Mouse (Mus musculus): ENCODE measurements at regions not wholly inside any gene's neighbourhood (a gene's known extent, or its start where the extent isn't known, plus 50 kb on each side); places are given as distances from the start of the nearest gene placed in this dataset.

GRCm38 (mm10) chr6:117279786-117280411 is 111.6 kb downstream of the Cxcl12 start:
- DNase-seq: peak; percentile 51 to 61

- peak in 1 of 2 experiments; percentile 31 for DNase-seq
Measured at GRCm38 (mm10) chr6:117280911-117281310, 112.6 kb downstream of the Cxcl12 start.

- no peak for DNase-seq
Measured at GRCm38 (mm10) chr6:117283616-117284015, 115.3 kb downstream of the Cxcl12 start.

- DNase-seq: no peak
Measured at GRCm38 (mm10) chr6:117284376-117285106, 116.2 kb downstream of the Cxcl12 start.

GRCm38 (mm10) chr6:117287396-117287795 is 119.1 kb downstream of the Cxcl12 start:
- no peak for DNase-seq

GRCm38 (mm10) chr6:117293780-117294465 is 125.6 kb downstream of the Cxcl12 start:
- DNase-seq: no peak

GRCm38 (mm10) chr6:117297918-117298317 is 129.6 kb downstream of the Cxcl12 start:
- no peak for DNase-seq

- no peak for DNase-seq
Measured at GRCm38 (mm10) chr6:117299503-117300288, 131.4 kb downstream of the Cxcl12 start.

- DNase-seq: no peak
Measured at GRCm38 (mm10) chr6:117303361-117303760, 135.0 kb downstream of the Cxcl12 start.

GRCm38 (mm10) chr6:117305736-117306250 is 137.5 kb downstream of the Cxcl12 start:
- DNase-seq: no peak

GRCm38 (mm10) chr6:117308636-117309035 is 140.3 kb downstream of the Cxcl12 start:
- peak; percentile 13 to 20 for DNase-seq

GRCm38 (mm10) chr6:117312891-117313781 is 144.8 kb downstream of the Cxcl12 start:
- no peak for DNase-seq

GRCm38 (mm10) chr6:117313944-117314566 is 145.7 kb downstream of the Cxcl12 start:
- no peak for DNase-seq

- DNase-seq: no peak
Measured at GRCm38 (mm10) chr6:117323301-117323700, 155.0 kb downstream of the Cxcl12 start.

GRCm38 (mm10) chr6:117323850-117324249 is 155.5 kb downstream of the Cxcl12 start:
- DNase-seq: no peak

GRCm38 (mm10) chr6:117326835-117327775 is 158.8 kb downstream of the Cxcl12 start:
- DNase-seq: no peak

GRCm38 (mm10) chr6:117329164-117329939 is 161.0 kb downstream of the Cxcl12 start:
- DNase-seq: no peak

- DNase-seq: no peak
Measured at GRCm38 (mm10) chr6:117330198-117330597, 161.9 kb downstream of the Cxcl12 start.

GRCm38 (mm10) chr6:117330726-117331360 is 162.5 kb downstream of the Cxcl12 start:
- DNase-seq: no peak

Measured in cerebellum, postnatal 14 days (tissue).